Mouse (Mus musculus): ENCODE results near the gene Wasf1.

Wasf1 gene

DNA sequence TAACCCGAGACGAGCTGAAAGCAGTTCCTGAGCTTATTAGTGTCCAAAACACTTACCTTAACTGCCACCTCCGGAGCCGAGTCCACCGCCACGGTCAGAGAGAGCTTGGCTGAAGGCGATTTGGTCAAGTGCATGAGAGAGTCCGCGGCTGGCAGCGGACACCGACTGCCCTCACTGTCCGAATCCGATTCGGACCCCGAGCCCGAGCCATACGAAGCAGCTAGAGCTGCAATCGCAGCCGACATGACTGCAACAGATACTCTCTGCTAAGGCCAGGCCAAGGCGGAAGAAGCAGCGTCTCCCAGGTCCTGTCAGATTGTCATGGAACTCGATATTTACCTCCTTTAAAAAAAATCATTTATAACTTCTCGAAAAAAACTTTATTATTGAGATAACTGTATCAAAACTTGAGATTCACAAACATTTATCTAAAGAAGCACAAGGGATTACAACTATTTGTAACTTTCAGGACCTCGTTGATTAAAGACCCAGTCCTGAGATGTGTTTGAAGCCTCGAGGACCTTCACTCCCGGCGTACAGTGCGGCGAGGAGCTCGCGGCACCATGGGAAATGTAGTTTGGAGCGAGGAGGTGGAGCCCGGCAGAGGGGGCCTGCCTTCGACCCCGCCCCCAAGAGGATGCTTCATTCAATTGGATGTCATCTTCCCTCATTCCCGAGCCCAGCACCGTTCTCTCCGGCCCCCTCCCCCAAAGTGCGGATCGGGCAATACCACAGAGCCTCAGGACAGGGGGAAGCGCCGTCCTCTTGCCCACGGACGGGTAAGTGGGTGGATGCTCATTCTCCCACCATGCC lies at the start of gene Wasf1, which contains the start of gene Cdc40:
TSS of gene Wasf1 (plus strand) at position 645 of the 813 bp plus-strand sequence.
TSS of gene Cdc40 (minus strand) at position 481 of the 813 bp plus-strand sequence.
- DNase-seq (ENCODE audit: low spot score), result peak; percentile 99

DNA sequence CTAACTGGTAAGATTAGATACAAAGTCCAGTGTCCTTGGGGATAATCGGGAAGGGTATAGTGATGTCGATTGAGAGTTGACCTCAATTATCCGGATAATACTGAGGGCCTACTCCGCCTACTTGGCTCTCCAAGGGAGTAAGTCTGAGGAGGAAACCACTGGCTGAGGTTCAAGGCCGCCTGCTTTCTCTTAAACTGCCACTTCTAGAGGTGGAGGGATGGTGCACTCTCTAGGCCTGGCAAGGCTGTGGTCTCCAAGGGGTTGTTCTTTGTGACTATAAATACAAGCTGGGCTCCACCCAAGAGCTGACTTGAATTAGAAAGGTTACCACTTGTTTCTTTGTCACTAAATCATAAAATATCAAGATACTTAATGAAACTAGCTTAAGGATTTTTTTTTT lies 43.2 kb upstream of the Wasf1 start:
- DNase-seq (ENCODE audit: low spot score), result peak; percentile 84

DNA sequence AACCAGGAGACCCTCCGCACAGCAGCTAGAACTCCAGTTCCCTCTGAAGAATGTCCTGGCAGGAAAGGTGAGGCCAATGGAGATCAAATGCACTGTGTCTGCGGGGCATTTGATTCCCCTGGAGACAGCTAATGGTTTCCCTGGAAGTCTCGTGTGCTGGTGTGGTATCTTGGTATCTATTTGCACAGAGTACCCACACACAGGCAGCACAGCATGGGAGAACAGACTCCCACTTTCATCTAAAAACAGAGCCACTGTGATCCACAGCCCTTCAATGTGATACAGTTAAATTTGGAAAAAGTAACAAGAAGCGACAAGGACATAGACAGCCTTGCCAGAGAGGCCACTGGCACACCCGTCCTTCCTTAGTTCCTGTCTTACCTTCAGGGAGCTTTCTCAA lies 39.4 kb upstream of the Wasf1 start:
- peak; percentile 57 for DNase-seq (ENCODE audit: low spot score)

DNA sequence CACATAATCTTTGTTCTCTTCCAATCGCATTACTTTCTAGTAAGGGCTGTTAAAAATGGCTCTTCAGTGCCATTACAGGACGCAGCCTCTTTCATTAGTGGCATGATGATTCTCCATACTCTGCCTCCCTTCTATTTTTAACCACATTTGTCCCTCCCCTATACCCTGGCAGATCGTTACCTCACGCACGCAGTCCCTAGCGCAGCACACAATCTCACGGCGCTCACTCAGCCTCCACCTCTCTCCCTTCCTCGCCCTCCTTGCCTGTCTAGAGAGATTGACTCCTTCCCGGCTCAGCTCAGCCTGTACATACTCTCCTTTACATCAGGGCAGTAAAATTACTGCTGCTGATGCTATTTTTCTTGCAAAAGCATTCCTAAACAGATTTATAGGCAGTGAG lies 38.7 kb upstream of the Wasf1 start:
- no peak for DNase-seq (ENCODE audit: low spot score)

DNA sequence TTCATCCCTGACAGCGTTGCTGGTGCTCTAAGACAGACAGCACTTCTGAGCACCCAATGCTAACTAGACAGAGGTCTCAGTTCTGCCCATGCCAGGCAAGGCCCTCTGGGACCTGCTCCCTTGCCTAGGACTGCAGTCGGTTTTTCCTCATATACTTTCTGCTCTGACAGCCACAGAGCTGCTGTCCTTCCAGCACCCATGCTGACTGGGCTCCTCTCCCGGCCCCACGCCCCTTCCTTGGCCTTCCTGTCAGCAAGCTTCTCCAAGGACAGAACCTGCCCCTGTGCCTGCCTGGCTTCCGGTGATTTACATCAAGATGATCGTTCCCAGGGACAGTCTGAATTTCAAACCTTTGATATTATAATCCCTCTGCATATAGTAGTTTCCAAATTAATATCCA lies 37.6 kb upstream of the Wasf1 start:
- no peak for DNase-seq (ENCODE audit: low spot score)

DNA sequence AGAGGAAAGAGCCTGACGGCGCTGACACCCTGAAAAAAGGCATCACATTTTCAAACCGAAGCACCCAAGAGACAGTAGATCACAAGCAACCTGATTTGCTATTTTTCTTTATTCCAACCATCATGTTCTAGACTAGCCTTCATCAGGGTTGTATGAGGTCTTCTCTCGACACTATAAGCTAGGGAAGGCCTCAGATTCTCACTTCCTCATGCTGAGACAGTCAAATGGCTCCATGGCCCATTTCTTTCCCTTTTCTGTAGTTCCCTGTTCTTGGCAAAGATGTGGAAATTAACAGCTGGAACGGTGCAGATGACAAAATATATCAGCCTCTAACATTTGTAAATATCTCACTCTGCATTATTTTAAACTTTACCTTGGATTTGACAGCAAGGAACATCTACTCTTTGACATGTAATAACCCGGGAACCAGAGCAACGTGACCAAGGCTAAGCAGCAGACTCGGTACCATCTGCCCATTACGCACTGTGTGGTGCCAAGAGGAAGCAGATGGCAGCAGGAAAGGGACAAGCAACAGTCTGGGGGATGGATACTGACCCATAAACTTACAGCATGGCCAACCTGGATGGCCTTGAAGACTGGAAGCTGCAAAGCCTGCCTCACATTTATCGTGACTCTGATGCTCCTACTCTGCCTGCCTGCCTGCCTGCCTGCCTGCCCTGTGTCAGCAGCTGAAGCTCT lies 36.0 kb upstream of the Wasf1 start:
- DNase-seq (ENCODE audit: low spot score), result no peak

DNA sequence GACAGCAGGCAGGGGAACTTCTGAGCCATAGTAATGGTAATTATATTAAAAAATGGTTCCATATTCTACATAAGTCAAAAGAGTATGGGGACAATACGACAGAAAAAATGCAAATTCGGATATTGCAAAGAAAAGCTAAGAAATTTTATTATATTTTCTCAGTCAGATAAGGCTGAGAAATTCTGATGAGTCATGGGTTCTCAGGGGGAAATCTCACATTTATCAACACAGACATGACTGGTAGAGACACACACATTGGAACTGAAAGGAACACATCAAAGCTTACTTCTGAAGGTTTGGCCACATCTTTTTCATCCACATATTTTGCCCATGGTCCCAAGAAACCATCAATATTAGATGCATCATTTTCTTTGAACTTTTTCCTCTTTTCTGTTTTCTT lies 32.6 kb upstream of the Wasf1 start:
- no peak for DNase-seq (ENCODE audit: low spot score)

DNA sequence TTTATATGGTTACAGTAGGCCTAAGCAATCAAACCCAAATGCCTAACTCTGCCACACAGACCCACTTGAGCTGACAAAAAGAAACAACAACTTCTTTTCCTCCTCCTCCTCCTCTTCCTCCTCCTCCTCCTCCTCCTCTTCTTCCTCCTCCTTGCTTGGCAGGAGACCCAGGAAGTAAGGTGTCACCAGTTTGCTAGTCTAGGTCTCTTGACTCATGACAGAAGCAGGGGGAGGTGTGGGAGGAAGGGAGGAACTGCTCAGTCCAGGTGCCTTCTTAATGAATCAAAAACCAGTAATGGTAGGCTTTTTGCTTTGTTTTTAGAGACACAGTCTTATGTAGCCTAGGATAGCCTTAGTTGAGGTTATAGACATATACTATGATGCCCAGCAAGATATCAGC lies 32.1 kb upstream of the Wasf1 start:
- no peak for DNase-seq (ENCODE audit: low spot score)

DNA sequence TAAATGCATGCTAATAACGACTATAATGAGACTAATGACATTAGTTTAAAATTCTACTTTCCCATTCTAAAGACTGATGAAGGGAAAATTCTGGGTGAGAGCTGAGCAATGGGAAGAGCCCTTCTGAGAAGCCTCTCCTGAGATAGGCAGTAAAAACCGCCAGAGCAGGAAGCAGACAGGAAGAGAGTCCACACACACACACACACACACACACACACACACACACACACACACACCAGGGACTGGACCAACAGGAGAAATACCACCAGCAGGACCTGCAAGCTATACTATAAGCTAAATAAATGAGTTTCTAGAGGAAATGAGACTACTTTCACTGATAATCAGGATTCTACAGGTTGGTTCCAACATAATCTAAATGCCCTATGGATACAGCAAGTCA lies 27.7 kb upstream of the Wasf1 start:
- no peak for DNase-seq (ENCODE audit: low spot score)

DNA sequence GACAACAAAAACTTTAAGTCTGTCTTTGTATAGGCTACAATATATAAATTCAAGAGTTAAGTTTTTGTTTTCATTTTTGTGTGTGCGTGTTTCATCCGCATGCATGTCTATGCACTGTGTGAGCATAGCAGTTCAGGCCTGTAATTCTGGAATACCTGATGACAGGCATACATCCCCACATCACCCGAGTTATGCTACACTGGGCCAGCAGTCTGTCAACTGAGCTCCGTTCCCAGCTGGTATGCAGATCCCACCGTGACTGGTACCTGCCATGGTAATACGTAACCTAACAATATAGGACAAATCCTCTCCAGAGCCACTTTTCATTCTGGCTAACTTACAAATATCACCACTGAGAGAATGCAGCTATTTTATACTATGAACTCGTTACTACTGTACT lies 26.6 kb upstream of the Wasf1 start:
- no peak for DNase-seq (ENCODE audit: low spot score)

DNA sequence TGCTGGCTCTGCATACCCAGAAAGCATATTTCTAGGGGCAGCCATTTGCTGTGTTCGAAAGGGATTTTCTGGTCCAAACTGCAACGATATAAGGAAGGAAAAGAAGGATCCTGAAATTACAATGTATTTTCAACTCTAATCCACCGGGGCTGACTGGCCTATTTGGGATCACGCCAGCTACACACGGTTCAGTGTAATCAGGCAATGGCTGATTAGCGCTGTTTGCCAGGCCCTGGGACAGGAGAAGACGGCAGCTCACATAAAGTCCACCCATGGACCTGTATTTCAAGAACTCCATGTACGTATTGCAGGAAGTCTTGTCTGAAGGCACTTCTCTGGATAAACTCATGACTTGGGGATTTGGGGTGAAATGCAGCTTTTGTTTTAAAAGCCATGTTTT lies 25.7 kb upstream of the Wasf1 start:
- DNase-seq (ENCODE audit: low spot score), result no peak

DNA sequence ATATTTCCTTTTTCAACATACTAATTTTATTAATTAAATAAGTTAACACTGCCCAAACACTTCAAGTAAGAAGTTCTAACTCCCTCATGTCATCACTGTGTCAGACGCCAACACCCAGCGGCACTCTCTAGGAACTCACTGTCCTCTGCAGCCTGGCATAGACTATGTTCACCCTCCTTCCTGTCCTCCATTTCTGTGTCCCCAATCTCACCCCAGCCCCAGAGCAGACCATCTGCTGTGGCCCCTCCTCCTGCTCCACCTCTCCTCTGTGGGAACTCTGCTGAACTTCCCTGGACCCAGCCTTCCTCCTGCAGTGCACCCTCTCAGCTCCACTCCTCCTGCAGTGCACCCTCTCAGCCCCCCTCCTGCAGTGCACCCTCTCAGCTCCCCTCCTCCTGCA lies 15.2 kb upstream of the Wasf1 start:
- DNase-seq (ENCODE audit: low spot score), result no peak

DNA sequence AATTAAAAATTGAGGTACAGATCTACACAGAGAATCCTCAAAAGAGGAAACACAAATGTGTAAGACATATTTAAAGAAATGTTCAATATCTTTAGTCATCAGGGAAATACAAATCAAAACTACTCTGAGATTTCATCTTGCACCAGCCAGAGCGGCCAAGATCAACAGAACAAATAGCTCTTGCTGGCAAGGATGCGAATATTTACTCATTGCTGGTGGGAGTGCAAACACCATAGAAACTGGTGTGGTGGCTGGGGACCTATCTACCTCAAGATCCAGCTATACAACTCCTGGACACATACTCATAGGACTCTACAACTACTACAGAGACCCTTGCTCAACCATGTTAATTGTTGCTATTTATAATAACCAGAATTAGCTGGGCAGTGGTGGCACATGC lies 12.0 kb upstream of the Wasf1 start:
- no peak for DNase-seq (ENCODE audit: low spot score)

DNA sequence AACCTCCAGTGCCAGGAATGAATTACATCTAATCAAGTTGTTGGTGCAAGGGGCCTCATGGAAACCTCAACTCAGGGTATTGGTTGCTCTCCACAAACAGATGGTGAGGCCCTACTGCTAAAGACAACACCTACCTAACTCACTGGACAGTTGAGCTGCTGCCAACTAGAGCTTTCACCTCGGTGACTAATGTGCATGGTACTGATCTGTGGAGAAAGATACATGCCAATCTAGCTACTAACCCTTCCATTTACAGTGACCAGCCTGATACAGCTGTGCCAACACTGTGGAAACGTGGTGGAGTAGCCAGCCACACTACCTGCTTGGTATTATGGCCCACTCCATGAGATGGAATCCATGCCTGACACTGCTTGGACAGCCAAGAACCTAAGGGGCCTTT lies 11.2 kb upstream of the Wasf1 start:
- DNase-seq (ENCODE audit: low spot score), result no peak

DNA sequence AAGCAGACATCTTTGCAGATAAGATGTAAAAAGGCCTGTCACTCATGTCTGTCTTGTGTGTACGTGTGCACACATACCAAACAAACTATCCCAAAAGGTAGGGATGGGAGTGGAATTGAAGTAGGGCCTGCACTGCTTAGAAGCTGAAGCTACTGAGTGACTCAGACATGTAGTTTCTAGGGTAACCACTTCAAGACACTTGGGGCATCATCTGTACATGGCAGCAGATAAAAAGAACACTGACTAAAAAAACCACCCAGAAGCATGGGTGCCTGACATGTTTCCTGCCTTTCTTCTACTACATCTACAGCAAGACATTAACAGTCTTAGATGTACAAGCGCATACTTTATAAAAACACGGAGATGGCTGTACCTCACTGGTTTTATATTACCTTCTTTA lies 5.0 kb upstream of the Wasf1 start:
- DNase-seq (ENCODE audit: low spot score), result no peak

DNA sequence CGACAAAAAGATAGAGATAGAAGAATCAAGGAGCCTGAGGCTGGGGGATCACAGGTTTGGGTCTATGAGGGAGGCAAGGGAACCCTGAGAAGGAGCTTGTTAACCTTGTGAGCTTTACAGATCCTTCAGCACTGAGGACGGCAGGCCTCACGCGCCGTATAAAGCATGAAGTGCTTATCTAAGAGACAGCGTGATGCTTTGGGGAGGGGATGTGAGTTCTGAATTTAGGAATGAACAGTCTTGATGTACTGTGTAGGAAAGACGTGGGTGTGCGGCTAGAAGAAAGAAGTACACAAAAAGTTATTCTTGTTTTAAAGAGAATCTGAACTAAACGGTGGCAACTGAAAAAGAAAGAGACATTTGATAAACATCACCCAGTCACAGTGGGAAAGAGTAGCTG lies 3.3 kb upstream of the Wasf1 start:
- DNase-seq (ENCODE audit: low spot score), result no peak

DNA sequence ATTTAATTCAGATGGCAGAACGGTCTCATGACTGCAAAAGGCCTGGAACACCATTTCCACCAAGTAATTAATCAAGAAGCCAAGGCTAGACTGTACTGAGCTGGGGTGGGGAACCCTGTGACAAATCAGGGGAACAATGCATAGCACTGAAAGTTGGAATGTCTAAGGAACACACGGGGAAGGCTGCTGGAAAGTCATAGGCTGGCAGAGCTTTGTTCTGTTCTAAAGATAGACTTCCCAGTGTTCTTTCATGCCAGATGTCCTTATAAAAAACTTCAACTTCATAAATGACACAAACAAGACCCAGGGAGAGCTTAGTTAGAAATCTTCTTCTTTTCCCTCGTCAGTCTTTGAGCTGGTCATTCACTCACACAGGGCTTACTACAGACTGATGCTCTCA lies 2.0 kb upstream of the Wasf1 start:
- DNase-seq (ENCODE audit: low spot score), result no peak

DNA sequence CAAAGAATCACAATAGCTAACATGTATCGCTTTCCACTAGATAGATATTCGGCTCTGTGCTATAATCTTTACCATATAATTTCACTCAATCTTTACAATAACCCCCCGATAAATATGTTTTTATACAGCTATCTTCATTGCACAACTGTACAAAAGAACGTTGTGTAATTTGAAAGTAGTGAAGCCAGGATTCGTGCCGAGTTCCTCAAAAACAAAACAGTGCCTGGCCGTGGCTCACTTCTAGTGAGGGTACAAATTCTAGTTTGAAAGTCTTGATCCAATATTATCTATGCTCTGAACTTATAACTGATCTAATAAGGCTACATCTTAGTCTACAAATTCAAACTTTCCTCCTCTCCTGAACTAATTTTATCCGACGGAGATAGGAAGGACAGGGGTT lies 942 bp upstream of the Wasf1 start:
- DNase-seq (ENCODE audit: low spot score), result no peak

DNA sequence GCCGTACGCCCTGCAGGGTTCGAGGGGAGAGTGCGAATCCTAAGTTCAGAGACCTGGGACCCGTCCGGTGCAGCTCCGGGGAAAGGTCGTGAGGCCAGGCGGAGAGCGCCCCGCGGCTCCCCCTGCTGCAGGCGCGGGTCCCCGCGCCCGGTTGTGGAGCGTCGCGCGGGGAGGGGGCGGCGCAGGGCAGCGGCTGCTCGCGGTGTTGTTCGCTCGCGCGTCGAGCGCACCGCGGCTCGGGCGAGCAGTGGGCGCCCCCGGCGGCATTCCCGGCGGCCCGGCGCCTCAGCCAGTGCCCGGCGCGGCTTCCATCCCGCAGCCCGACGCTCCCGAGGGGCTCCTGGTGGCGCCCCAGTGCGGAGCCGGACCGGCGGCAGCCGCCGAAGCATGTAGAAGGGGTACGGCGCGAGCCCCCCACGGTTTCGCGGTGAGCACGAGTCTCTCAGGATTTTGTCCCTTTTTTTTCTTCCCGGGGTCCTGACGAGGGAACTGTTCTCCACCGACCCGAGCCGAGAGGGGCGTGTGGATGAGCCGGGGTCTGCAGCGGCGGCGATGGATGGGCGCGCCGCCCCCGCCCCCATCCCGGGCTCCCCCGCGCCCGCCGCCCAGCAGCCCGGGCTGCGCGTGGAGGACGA lies 486 bp downstream of the Wasf1 start:
- DNase-seq (ENCODE audit: low spot score), result no peak

DNA sequence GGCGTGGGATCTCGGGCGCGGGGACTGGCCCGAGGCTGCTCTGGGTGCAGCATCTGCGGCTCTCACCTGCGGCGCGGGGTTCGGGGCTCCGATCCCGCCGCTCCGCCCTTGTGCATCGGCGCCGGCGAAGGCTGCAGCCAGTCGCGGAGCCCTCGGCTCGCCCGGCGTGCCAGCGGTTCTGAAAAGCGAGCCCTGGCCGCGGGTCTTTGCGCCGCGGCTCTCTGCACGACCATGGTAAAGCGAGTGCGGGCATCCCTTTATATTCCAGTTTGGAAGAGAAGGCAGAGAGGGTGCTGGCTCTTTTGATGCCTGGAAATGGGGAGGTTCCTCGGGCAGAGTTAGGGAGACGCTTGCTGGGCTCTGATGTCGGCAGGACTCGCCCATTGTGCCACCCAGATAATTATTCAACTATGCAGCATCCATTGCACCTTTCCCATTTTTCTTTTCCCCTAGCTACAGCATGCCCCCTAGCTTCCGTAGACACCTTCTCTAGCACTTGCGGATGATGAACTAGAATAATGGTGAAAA lies 1.1 kb downstream of the Wasf1 start:
- peak; percentile 57 for DNase-seq (ENCODE audit: low spot score)

DNA sequence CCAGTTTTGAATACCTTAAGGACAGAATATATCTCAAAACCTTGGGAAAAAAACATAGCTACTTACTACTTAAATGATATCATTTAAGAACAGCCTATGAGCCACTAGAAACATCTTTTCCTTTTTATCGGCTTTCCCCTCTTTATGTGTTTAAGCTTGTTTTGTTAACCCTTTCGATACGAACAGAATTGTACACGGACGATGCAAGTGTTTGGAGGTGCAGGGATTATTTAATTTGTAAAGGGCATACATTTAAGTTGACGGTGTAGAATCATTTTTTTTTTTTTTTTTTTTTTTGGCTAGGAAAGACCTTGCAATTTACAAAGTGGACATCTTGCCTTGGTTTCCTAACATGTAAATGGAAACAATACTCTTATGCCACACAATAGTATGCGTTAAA lies 2.2 kb downstream of the Wasf1 start:
- no peak for DNase-seq (ENCODE audit: low spot score)

DNA sequence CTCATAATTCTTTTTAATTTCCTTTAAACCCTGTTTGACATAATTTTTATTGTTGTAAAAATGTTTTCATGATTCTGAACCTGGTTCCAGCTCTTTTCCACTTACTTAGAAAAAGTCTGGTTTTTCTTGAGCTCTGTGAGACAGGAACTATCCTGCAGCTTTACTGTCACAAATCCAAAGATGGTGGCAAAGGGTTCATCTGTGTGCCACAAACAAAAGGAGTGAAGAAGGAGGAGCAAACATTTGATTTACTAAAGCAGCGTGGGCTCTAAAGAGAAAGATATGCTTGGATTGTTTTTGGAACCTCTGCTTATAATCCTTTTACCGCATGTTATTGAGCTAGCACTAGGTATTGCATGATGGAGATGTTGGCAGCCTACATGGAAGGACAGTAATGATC lies 4.0 kb downstream of the Wasf1 start:
- DNase-seq (ENCODE audit: low spot score), result no peak

DNA sequence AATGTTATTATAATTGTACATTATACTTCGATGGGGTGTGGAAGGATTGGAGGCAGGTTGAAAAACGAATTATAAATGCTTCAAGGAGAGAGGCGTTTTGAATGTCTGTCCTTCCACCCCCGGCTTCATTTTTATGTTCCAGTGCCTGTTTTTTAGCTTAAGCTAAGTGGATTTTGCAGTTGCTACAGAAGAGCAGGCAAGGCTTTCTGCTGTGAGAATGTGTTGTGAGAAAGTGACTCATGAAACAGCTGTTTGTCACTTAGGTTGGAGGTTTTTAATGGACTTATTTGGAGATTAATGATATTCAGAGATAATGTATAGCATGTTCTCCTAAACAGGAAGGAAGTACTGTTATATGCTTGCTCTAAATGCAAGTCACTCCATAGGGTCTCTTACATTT lies 5.9 kb downstream of the Wasf1 start:
- no peak for DNase-seq (ENCODE audit: low spot score)

Measured in testis, postnatal 14 days (tissue).